Mouse (Mus musculus) heart, postnatal 0 days (tissue): Measurements from ENCODE around the gene Nat8f2. TPM values are rescaled to one million over a fixed set of nuclear protein-coding genes. Genes with fewer than 3 reads are reported as not detected.
"Not testable (repeated sequence)": the region's sequence is repeated elsewhere in the genome, so short reads cannot be mapped to it uniquely, and the experiment has no call there.

Experiments used
- ATAC-seq: fragments of 200-750 bp; cut with Nextera tagmentation; 2 replicates; pipeline ENCODE4 v1.8.0; 2017; ENCODE audit warnings: low read depth, moderate number of reproducible peaks, moderate library complexity; ENCODE audit not compliant: insufficient read depth
- DNase-seq: peaks from one replicate; pipeline ENCODE4 v3.0.0-alpha.2; 2016; ENCODE audit warnings: low spot score
- H3K27ac ChIP-seq: fragments of 300-500 bp; sonication (generic); 2 replicates; pipeline ENCODE4 v1.5.1; 2014; ENCODE audit warnings: low read depth, mild to moderate bottlenecking
- H3K27me3 ChIP-seq: fragments of 300-500 bp; sonication (generic); 2 replicates; pipeline ENCODE4 v1.6.1; 2014; ENCODE audit warnings: low read length, mixed read lengths; ENCODE audit not compliant: control insufficient read depth, insufficient read depth
- H3K36me3 ChIP-seq: fragments of 300-500 bp; sonication (generic); replicated peaks from 2 replicates; pipeline ENCODE4 v1.6.1; 2014; ENCODE audit warnings: low read length, mixed read lengths; ENCODE audit not compliant: control insufficient read depth, insufficient read depth
- H3K4me1 ChIP-seq: fragments of 300-500 bp; sonication (generic); 2 replicates; pipeline ENCODE4 v1.6.1; 2014; ENCODE audit warnings: antibody characterized with exemption; ENCODE audit not compliant: control insufficient read depth, insufficient read depth
- H3K4me2 ChIP-seq: fragments of 300-500 bp; sonication (generic); 2 replicates; pipeline ENCODE4 v1.6.1; 2014; ENCODE audit warnings: low read depth, mild to moderate bottlenecking, low read length, moderate library complexity
- H3K4me3 ChIP-seq: fragments of 300-500 bp; sonication (generic); 2 replicates; pipeline ENCODE4 v1.5.1; 2014; ENCODE audit warnings: low read depth, low read length
- H3K9ac ChIP-seq: fragments of 300-500 bp; sonication (generic); replicated peaks from 2 replicates; pipeline ENCODE4 v1.6.1; 2014; ENCODE audit warnings: low read depth, low read length, mixed read lengths
- H3K9me3 ChIP-seq: fragments of 300-500 bp; sonication (generic); replicated peaks from 2 replicates; pipeline ENCODE4 v1.6.1; 2016; ENCODE audit warnings: low read length; ENCODE audit not compliant: control insufficient read depth
- CTCF ChIP-seq: IDR thresholded peaks from 2 replicates; pipeline ENCODE4 v1.5.1; 2016; ENCODE audit warnings: antibody characterized with exemption, control low read depth, low read depth
- EP300 ChIP-seq: IDR thresholded peaks from 2 replicates; pipeline ENCODE4 v1.6.1; 2016; ENCODE audit warnings: antibody characterized with exemption, low read depth
- WGBS: fragments of 180-500 bp; shearing (Covaris S2); extraction: QIAGEN DNeasy Blood & Tissue Kit; methylation state at CpG from one replicate; pipeline ENCODE4 v1.1.7; 2014; 5-methylcytosine and 5-hydroxymethylcytosine counted together
- polyA plus RNA-seq: library from polyadenylated mRNA; unstranded; fragments of >200 nt; fragmentation: Nextera tagmentation; extraction: Ambion mirVana; gene quantifications from 2 replicates; pipeline ENCODE4 v1.2.1, GENCODE M21; 2015
- total RNA-seq: library from RNA; depleted of rRNA; stranded (reverse); fragments of >200 nt; gene quantifications from 2 replicates; pipeline ENCODE4 v1.2.3, GENCODE M21; 2014; ENCODE audit warnings: low replicate concordance

The Nat8f2 gene
- total and polyA plus RNA-seq, 2 experiments from 2014 or later, result not detected

DNA sequence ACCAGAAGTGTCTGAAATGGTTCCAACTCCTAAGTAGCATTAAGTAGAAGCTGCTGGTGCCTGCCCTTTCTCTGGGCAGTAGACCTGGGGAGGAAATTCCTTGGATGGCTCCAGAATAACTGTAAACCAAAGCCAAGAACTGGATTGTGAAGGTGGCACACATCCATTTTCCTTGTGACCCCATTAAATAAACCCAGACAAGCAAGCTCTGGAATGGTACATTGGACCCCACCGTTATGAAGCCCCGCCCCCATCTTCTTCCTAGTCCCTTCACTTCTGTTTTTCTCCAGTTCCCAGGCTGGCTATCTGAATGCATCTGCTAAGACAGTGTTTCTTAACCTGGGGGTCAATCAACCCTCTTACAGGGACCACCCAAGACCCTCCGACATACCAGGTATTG is 42.6 kb upstream of the Nat8f2 start, which contains the start of gene Tprkb:
Gene Tprkb, plus strand, starts transcription at position 279 of the 400 bp plus-strand sequence.
- WGBS, result 84% methylated on average over 3 of the region's 3 CpGs
- ATAC-seq, result no peak

DNA sequence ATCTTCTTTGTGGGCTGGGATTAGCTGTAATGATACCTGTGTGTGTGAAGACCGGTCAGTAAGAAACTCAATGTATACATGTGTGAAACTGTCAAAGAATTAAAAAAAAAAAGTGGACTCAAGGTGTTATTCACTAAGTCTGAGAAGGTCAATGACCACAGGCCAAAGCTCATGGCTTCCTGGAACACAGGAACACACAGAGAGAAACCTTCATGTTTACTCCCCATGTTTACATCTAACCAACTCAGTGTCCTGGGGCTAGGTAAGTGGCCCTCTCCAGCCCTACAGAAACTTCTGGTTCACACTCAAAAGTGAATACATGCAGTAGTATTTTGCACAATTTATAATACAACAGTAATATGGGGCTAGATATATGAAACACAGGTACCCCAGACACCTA is 40.7 kb upstream of the Nat8f2 start:
- TF ChIP-seq CTCF (no peak), EP300 (no peak)
- H3K9me3 ChIP-seq, result no peaks in the 10 kb centered on the region
- ATAC-seq (no peak), DNase-seq (no peak)
- H3K27ac ChIP-seq, result no peak overlapping the region
- no peaks in the 10 kb centered on the region for H3K27me3 ChIP-seq
- no peaks in the 10 kb centered on the region for H3K36me3 ChIP-seq
- H3K9ac ChIP-seq, result no peak overlapping the region
- WGBS, result 89% methylated on average over 1 of the region's 1 CpGs
- H3K4me2 ChIP-seq, result no peak overlapping the region
- no peak overlapping the region for H3K4me3 ChIP-seq
- peaks cover 2% of the 10 kb centered on the region; the same call in 1 of the 2 replicates for H3K4me1 ChIP-seq

More for the DNA sequence above, 42.6 kb upstream of the Nat8f2 start, which contains the start of gene Tprkb:
- peaks cover 11% of the 10 kb centered on the region; the same call in 1 of the 2 replicates for H3K4me1 ChIP-seq
- DNase-seq, result no peak
- H3K4me3 ChIP-seq, result no peak within 1 kb of the TSS
- H3K4me2 ChIP-seq, result no peak within 1 kb of the TSS
- no peaks in the 10 kb centered on the region for H3K36me3 ChIP-seq
- H3K9ac ChIP-seq, result no peak within 1 kb of the TSS
- no peaks in the 10 kb centered on the region for H3K27me3 ChIP-seq
- TF ChIP-seq EP300 (no peak), CTCF (no peak)
- H3K9me3 ChIP-seq, result no peaks in the 10 kb centered on the region
- H3K27ac ChIP-seq, result no peak within 1 kb of the TSS

DNA sequence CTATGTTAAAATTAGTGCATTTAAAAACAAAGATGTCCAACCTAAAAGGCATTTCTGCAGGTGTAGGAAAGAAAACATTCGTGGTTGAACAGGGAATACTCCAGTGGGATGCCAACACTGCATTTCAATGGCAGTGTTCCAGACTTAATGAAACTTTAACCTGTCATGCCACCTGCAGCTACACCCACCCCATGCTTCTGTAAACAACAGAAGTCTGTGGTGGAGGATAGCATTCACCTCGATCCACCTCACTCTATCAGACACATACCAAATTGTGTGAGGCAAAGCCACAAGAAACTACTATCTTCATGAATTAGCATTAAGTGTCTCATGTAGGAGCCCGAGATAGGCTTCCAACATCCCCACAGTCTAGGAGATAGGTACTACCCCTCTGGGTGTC is 39.4 kb upstream of the Nat8f2 start:
- no peak for DNase-seq
- WGBS, result 49% methylated on average over 3 of the region's 3 CpGs
- Histone ChIP-seq H3K4me2 (no peak overlapping the region), H3K9ac (no peak overlapping the region), H3K9me3 (no peaks in the 10 kb centered on the region), H3K4me1 (no peaks in the 10 kb centered on the region), H3K4me3 (no peak overlapping the region), H3K27ac (no peak overlapping the region), H3K36me3 (no peaks in the 10 kb centered on the region), H3K27me3 (no peaks in the 10 kb centered on the region)
- TF ChIP-seq EP300 (no peak), CTCF (no peak)
- no peak for ATAC-seq

DNA sequence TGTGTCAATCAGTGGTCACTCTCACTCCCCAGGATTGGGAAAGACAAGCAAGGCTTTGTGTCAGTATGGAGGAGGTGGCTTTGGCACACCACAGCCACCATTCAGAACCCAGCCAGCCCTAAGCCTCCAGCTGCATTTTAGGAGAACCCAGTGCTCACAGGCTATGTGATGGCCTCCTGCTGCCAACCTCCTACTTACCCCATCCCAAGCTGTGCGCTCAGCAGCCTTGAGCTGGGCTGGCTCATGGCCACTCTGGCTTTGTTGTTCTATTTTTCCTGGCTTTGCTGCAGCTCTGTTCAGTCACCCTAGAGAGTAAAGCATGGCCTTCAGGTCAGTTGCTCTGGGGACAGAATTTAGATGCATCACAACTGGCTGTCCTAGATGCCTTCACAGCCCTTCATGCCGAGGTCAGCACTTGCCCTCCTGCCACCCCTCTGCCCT is 38.0 kb upstream of the Nat8f2 start:
- WGBS, result 46% methylated on average over 2 of the region's 2 CpGs
- H3K4me2 ChIP-seq, H3K4me3 ChIP-seq, ATAC-seq, H3K9ac ChIP-seq, H3K4me1 ChIP-seq, H3K36me3 ChIP-seq, H3K9me3 ChIP-seq, H3K27me3 ChIP-seq, DNase-seq, H3K27ac ChIP-seq: not testable (repeated sequence)

DNA sequence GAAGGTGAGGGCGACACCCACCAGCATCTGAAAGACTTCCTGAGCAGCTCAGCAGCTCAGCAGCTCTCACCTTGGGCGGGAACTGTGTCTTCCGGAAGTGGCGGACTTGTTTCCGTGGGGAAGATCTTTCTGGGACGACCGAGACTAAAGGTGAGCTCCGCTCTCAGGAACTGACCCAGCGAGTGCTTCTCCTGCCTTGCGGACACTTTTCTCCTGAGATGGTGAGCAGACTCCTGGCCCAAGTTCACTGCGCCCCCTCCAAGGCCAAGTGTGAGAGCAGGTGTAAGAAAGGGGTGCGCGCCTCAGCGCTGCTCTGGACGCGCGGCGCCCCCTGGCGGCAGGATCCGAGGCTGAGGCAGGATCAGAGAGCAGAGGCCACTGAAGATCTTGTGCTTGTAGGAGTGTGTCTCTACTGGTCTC is 35.7 kb upstream of the Nat8f2 start, which contains the start of gene Nat8f4:
Gene Nat8f4, minus strand, starts transcription at position 243 of the 420 bp plus-strand sequence.
- peak within 1 kb of the TSS; percentile 37 for H3K4me3 ChIP-seq
- DNase-seq, result peak; percentile 18
- H3K27me3 ChIP-seq, H3K9ac ChIP-seq, H3K27ac ChIP-seq, H3K36me3 ChIP-seq, H3K9me3 ChIP-seq, H3K4me1 ChIP-seq: not testable (repeated sequence)
- peak; percentile 60 for ATAC-seq
- H3K4me2 ChIP-seq, result peak within 1 kb of the TSS; percentile 46
- 14% methylated on average over 20 of the region's 20 CpGs for WGBS
- peak; percentile 72 for TF ChIP-seq CTCF

DNA sequence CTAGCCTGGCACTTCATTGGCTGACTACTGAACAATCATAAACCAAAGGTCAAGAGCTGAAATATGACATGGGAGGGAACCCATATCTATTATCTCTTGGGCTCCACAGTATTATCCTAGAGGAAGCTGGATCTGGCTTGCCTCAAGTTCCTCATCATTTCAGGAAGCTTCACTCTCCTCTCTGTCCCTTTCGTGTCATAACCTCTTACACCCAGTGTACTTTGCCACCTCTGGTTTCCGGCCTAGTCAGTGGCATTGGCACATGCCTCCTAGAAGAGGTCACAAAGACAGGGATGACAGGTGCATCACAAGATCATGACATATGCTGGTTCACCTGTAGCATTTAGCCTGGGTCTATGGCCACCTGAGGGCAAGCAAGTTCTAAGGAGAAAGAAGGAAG is 33.3 kb upstream of the Nat8f2 start:
- Histone ChIP-seq H3K27ac (no peak overlapping the region), H3K4me1 (no peaks in the 10 kb centered on the region), H3K27me3 (no peaks in the 10 kb centered on the region), H3K9me3 (no peaks in the 10 kb centered on the region), H3K4me2 (no peak overlapping the region), H3K4me3 (no peak overlapping the region), H3K36me3 (no peaks in the 10 kb centered on the region), H3K9ac (no peak overlapping the region)
- WGBS, result 88% methylated on average over 2 of the region's 2 CpGs
- no peak for TF ChIP-seq EP300
- no peak for TF ChIP-seq CTCF
- DNase-seq (no peak), ATAC-seq (no peak)

DNA sequence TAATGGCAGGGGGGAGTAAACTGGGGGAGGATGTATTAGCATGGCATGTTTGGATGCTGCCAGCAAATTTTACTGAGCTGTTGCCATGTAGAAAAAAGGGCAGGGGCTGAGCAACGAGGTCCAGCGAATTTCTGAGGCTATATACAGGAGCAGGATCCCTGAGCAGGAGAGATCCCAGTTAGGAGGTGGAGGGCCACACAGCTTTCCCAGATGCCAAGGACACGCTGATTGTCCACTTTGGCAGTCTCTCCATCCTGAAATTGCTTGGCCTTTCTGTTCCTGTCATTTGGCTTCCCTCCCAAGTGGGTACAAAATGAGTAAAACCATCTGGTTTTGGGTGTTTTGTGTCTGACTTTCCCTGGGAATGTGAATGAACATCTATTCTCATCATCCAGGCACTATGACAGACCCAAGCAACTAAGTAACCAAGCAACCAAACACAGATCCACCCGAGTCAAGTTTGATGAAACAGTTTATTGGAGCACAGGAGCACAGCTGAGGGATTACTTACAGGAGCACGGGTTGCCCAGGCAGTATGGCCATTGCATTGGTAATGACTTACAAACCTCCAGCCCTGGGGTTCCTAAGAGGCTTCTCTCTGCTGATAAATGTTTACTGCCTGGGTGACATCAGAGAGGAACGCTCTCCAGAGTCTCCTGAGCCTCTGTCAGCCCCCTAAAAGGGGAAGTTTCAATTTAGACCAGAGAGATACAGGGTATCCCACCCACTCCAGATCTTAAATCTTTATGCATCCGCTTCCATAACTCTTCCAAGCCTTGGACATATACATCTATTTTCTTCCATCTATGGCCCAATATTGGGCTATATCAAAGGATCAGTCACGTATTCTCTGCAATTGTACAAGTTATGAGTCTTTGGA is 29.9 kb upstream of the Nat8f2 start:
- WGBS, result 65% methylated on average over 6 of the region's 8 CpGs
- H3K36me3 ChIP-seq, H3K27ac ChIP-seq, H3K9me3 ChIP-seq, H3K4me2 ChIP-seq, DNase-seq, H3K4me3 ChIP-seq, ATAC-seq, H3K4me1 ChIP-seq, H3K27me3 ChIP-seq, H3K9ac ChIP-seq: not testable (repeated sequence)
